Mouse (Mus musculus) neural tube, embryonic 11.5 days (tissue): Measurements from ENCODE around the gene Inhbe. TPM values are rescaled to one million over a fixed set of nuclear protein-coding genes. Genes with fewer than 3 reads are reported as not detected.

Source experiments
- ATAC-seq: fragments of 200-750 bp; cut with Nextera tagmentation; 2 replicates; pipeline ENCODE4 v1.8.0; 2017; ENCODE audit warnings: moderate number of reproducible peaks, mild to moderate bottlenecking, moderate TSS enrichment, moderate library complexity; ENCODE audit not compliant: insufficient read depth, low FRiP score, low TSS enrichment
- DNase-seq: peaks from one replicate; pipeline ENCODE4 v3.0.0-alpha.2; 2015; ENCODE audit warnings: low spot score
- H3K27ac ChIP-seq: fragments of 300-500 bp; sonication (generic); 2 replicates; pipeline ENCODE4 v1.5.1; 2014; ENCODE audit warnings: low read depth, mild to moderate bottlenecking, low read length
- H3K27me3 ChIP-seq: fragments of 300-500 bp; sonication (generic); 2 replicates; pipeline ENCODE4 v1.6.1; 2014; ENCODE audit warnings: mild to moderate bottlenecking, low read length, mixed read lengths; ENCODE audit not compliant: control insufficient read depth, insufficient read depth
- H3K36me3 ChIP-seq: fragments of 300-500 bp; sonication (generic); 2 replicates; pipeline ENCODE4 v1.6.1; 2014; ENCODE audit warnings: mild to moderate bottlenecking, low read length, moderate library complexity, mixed read lengths; ENCODE audit not compliant: control insufficient read depth, insufficient read depth
- H3K4me1 ChIP-seq: fragments of 300-500 bp; sonication (generic); 2 replicates; pipeline ENCODE4 v1.6.1; 2014; ENCODE audit warnings: low read length, mixed read lengths; ENCODE audit not compliant: control insufficient read depth, insufficient read depth
- H3K4me2 ChIP-seq: fragments of 300-500 bp; sonication (generic); 2 replicates; pipeline ENCODE4 v1.6.1; 2014; ENCODE audit warnings: low read depth, mild to moderate bottlenecking, moderate library complexity
- H3K4me3 ChIP-seq: fragments of 300-500 bp; sonication (generic); 2 replicates; pipeline ENCODE4 v1.5.1; 2014; ENCODE audit warnings: low read depth, low read length
- H3K9ac ChIP-seq: fragments of 300-500 bp; sonication (generic); 2 replicates; pipeline ENCODE4 v1.6.1; 2014; ENCODE audit warnings: mild to moderate bottlenecking, low read length
- H3K9me3 ChIP-seq: fragments of 300-500 bp; sonication (generic); 2 replicates; pipeline ENCODE4 v1.6.1; 2016; ENCODE audit warnings: low read length; ENCODE audit not compliant: control insufficient read depth
- WGBS: fragments of 180-500 bp; shearing (Covaris S2); extraction: QIAGEN DNeasy Blood & Tissue Kit; methylation state at CpG from one replicate; pipeline ENCODE4 v1.1.7; 2014; 5-methylcytosine and 5-hydroxymethylcytosine counted together
- polyA plus RNA-seq: library from polyadenylated mRNA; unstranded; fragments of >200 nt; fragmentation: Nextera tagmentation; extraction: Ambion mirVana; gene quantifications from 2 replicates; pipeline ENCODE4 v1.2.1, GENCODE M21; 2014

Inhbe gene
- polyA plus RNA-seq: not detected in 2 replicates

- WGBS: 90% methylated on average over 18 of the region's 18 CpGs
Measured at GRCm38 (mm10) chr10:127353909-127354895, at the start of gene Inhbe. TSS of gene Inhbe (minus strand) at chr10:127354411.

GRCm38 (mm10) chr10:127391774-127392173 is 37.6 kb upstream of the Inhbe start:
- H3K36me3 ChIP-seq: no peaks in the 10 kb centered on the region; the same call in 1 of the 2 replicates
- 79% methylated on average over 6 of the region's 6 CpGs for WGBS
- no peak overlapping the region for H3K4me3 ChIP-seq

More at GRCm38 (mm10) chr10:127353909-127354895, at the start of gene Inhbe:
- no peaks in the 10 kb centered on the region for H3K4me1 ChIP-seq
- no peaks in the 10 kb centered on the region for H3K9me3 ChIP-seq
- DNase-seq (no peak), ATAC-seq (no peak)
- H3K27me3 ChIP-seq: no peaks in the 10 kb centered on the region
- H3K4me2 ChIP-seq: no peak within 1 kb of the TSS
- no peak within 1 kb of the TSS for H3K4me3 ChIP-seq
- no peak within 1 kb of the TSS for H3K9ac ChIP-seq
- H3K27ac ChIP-seq: no peak within 1 kb of the TSS
- H3K36me3 ChIP-seq: no peaks in the 10 kb centered on the region

GRCm38 (mm10) chr10:127381743-127382134 is 27.5 kb upstream of the Inhbe start:
- peak overlapping the region; percentile 97; the same call in 1 of the 2 replicates for H3K27ac ChIP-seq
- 65% methylated on average over 2 of the region's 2 CpGs for WGBS
- DNase-seq (no peak), ATAC-seq (no peak)
- H3K27me3 ChIP-seq: no peaks in the 10 kb centered on the region
- peak overlapping the region; percentile 78; the same call in 1 of the 2 replicates for H3K4me3 ChIP-seq
- no peaks in the 10 kb centered on the region for H3K36me3 ChIP-seq
- peaks cover 5% of the 10 kb centered on the region; the same call in 1 of the 2 replicates for H3K4me1 ChIP-seq
- peak overlapping the region; percentile 85 for H3K9ac ChIP-seq
- peak overlapping the region; percentile 68 for H3K4me2 ChIP-seq
- no peaks in the 10 kb centered on the region for H3K9me3 ChIP-seq

More at GRCm38 (mm10) chr10:127391774-127392173, 37.6 kb upstream of the Inhbe start:
- H3K27ac ChIP-seq: no peak overlapping the region
- no peak for ATAC-seq
- H3K4me2 ChIP-seq: no peak overlapping the region
- H3K4me1 ChIP-seq: no peaks in the 10 kb centered on the region
- DNase-seq: no peak
- H3K9ac ChIP-seq: no peak overlapping the region
- H3K27me3 ChIP-seq: no peaks in the 10 kb centered on the region
- no peaks in the 10 kb centered on the region for H3K9me3 ChIP-seq

GRCm38 (mm10) chr10:127380767-127381742 is 26.8 kb upstream of the Inhbe start:
- Histone ChIP-seq H3K27me3 (no peaks in the 10 kb centered on the region), H3K4me2 (peak overlapping the region; percentile 68), H3K4me1 (peaks cover 5% of the 10 kb centered on the region; the same call in 1 of the 2 replicates), H3K27ac (peak overlapping the region; percentile 97), H3K4me3 (peak overlapping the region; percentile 78), H3K36me3 (no peaks in the 10 kb centered on the region), H3K9ac (peak overlapping the region; percentile 85), H3K9me3 (no peaks in the 10 kb centered on the region)
- ATAC-seq: peak; percentile 70
- 2% methylated on average over 28 of the region's 79 CpGs for WGBS
- peak; percentile 78 for DNase-seq

- peak within 1 kb of the TSS; percentile 85 for H3K9ac ChIP-seq
- H3K4me3 ChIP-seq: peak within 1 kb of the TSS; percentile 78
- peak; percentile 92 for ATAC-seq
- DNase-seq: peak; percentile 97
- H3K4me1 ChIP-seq: peaks cover 5% of the 10 kb centered on the region; the same call in 1 of the 2 replicates
- no peaks in the 10 kb centered on the region for H3K27me3 ChIP-seq
- no peaks in the 10 kb centered on the region for H3K36me3 ChIP-seq
- peak within 1 kb of the TSS; percentile 97 for H3K27ac ChIP-seq
- H3K9me3 ChIP-seq: no peaks in the 10 kb centered on the region
- WGBS: under 1% methylated on average over 45 of the region's 53 CpGs
- peak within 1 kb of the TSS; percentile 68 for H3K4me2 ChIP-seq
Measured at GRCm38 (mm10) chr10:127380251-127380691, 26.1 kb upstream of the Inhbe start, which contains the start of gene R3hdm2. TSS of gene R3hdm2 (plus strand) at chr10:127380327.

- 90% methylated on average over 8 of the region's 8 CpGs for WGBS
- ATAC-seq (no peak), DNase-seq (no peak)
- Histone ChIP-seq H3K36me3 (no peaks in the 10 kb centered on the region), H3K4me3 (peak overlapping the region; percentile 78), H3K27ac (no peak overlapping the region), H3K4me2 (peak overlapping the region; percentile 68), H3K4me1 (peaks cover 5% of the 10 kb centered on the region; the same call in 1 of the 2 replicates), H3K9ac (peak overlapping the region; percentile 85), H3K27me3 (no peaks in the 10 kb centered on the region), H3K9me3 (no peaks in the 10 kb centered on the region)
Measured at GRCm38 (mm10) chr10:127379654-127380053, 25.4 kb upstream of the Inhbe start.

GRCm38 (mm10) chr10:127377700-127378099 is 23.5 kb upstream of the Inhbe start:
- DNase-seq (no peak), ATAC-seq (no peak)
- Histone ChIP-seq H3K27ac (no peak overlapping the region), H3K27me3 (no peaks in the 10 kb centered on the region), H3K4me3 (no peak overlapping the region), H3K9me3 (no peaks in the 10 kb centered on the region), H3K36me3 (no peaks in the 10 kb centered on the region), H3K9ac (no peak overlapping the region), H3K4me1 (peaks cover 5% of the 10 kb centered on the region; the same call in 1 of the 2 replicates), H3K4me2 (no peak overlapping the region)
- 79% methylated on average over 3 of the region's 3 CpGs for WGBS

- no peaks in the 10 kb centered on the region for H3K4me1 ChIP-seq
- ATAC-seq (no peak), DNase-seq (no peak)
- WGBS: 73% methylated on average over 2 of the region's 2 CpGs
- no peaks in the 10 kb centered on the region for H3K9me3 ChIP-seq
- no peak overlapping the region for H3K27ac ChIP-seq
- no peak overlapping the region for H3K4me3 ChIP-seq
- H3K9ac ChIP-seq: no peak overlapping the region
- no peaks in the 10 kb centered on the region for H3K36me3 ChIP-seq
- H3K4me2 ChIP-seq: no peak overlapping the region
- no peaks in the 10 kb centered on the region for H3K27me3 ChIP-seq
Measured at GRCm38 (mm10) chr10:127371023-127371422, 16.8 kb upstream of the Inhbe start.
